Mouse (Mus musculus): ENCODE data around the gene Mas1. TPM values are rescaled to one million over a fixed set of nuclear protein-coding genes. Genes with fewer than 3 reads are reported as not detected.

Gene Mas1
- total and polyA plus RNA-seq, 3 experiments: not detected

- Histone ChIP-seq H3K9me3 (replicated peaks; ENCODE audit: insufficient read depth, low read length) (no peaks in the 10 kb centered on the region), H3K27me3 (ENCODE audit: control insufficient read depth in 1 of 2, insufficient read depth in 2 of 2, low read length in 2 of 2) (0 out of 4 replicates have a peak, but pooled peaks cover 0 to 4% of the 10 kb centered on the region in 2 experiments), H3K9ac (ENCODE audit: control insufficient read depth, low read depth, low read length, poor library complexity, severe bottlenecking) (no peak overlapping the region), H3K27ac (ENCODE audit: control insufficient read depth, low read depth, low read length) (no peak overlapping the region), H3K36me3 (ENCODE audit: control insufficient read depth in 1 of 2, insufficient read depth in 2 of 2, low read length in 2 of 2) (no peaks in the 10 kb centered on the region), H3K79me2 (ENCODE audit: control insufficient read depth, insufficient read depth, low read length, poor library complexity) (no peaks in the 10 kb centered on the region), H3K4me1 (ENCODE audit: control insufficient read depth in 1 of 2, insufficient read depth in 2 of 2, low read length in 2 of 2) (no peaks in the 10 kb centered on the region; a peak in 1 of 4 replicates), H3K4me3 (ENCODE audit: control insufficient read depth in 1 of 2, insufficient read depth in 1 of 2, low read depth in 2 of 2, low read length in 2 of 2) (no peak overlapping the region)
- TF ChIP-seq USF1 (IDR thresholded peaks at IDR 0.05; ENCODE audit: low read depth, low read length) (no peak), UBTF (IDR thresholded peaks at IDR 0.05; ENCODE audit: borderline replicate concordance, insufficient read depth, low read depth, low read length) (no peak), POLR2AphosphoS5 (IDR thresholded peaks at IDR 0.05; ENCODE audit: borderline replicate concordance, low read depth, low read length) (no peak), TAL1 (IDR thresholded peaks at IDR 0.05; ENCODE audit: low read length) (no peak), CTCF (IDR thresholded peaks at IDR 0.05 in 2 of 3, conservative IDR thresholded peaks at IDR 0.05 in 1 of 3; ENCODE audit: control insufficient read depth in 1 of 3, insufficient read depth in 1 of 3, low read depth in 2 of 3, low read length in 3 of 3, poor library complexity in 1 of 3, severe bottlenecking in 1 of 3) (no peak), BHLHE40 (IDR thresholded peaks at IDR 0.05; ENCODE audit: borderline replicate concordance, low read depth, low read length) (no peak), RAD21 (IDR thresholded peaks at IDR 0.05; ENCODE audit: low read depth, low read length) (no peak)
- no peak for DNase-seq (ENCODE audit: low read depth, low spot score)
Observed at GRCm38 (mm10) chr17:12845862-12846261, 22.1 kb downstream of the Mas1 start.

GRCm38 (mm10) chr17:12844540-12844939 is 23.4 kb downstream of the Mas1 start:
- Histone ChIP-seq H3K79me2 (ENCODE audit: control insufficient read depth, insufficient read depth, low read length, poor library complexity) (no peaks in the 10 kb centered on the region), H3K4me3 (ENCODE audit: control insufficient read depth in 1 of 2, insufficient read depth in 1 of 2, low read depth in 2 of 2, low read length in 2 of 2) (no peak overlapping the region), H3K9ac (ENCODE audit: control insufficient read depth, low read depth, low read length, poor library complexity, severe bottlenecking) (no peak overlapping the region), H3K4me1 (ENCODE audit: control insufficient read depth in 1 of 2, insufficient read depth in 2 of 2, low read length in 2 of 2) (no peaks in the 10 kb centered on the region; a peak in 1 of 4 replicates), H3K27me3 (ENCODE audit: control insufficient read depth in 1 of 2, insufficient read depth in 2 of 2, low read length in 2 of 2) (0 out of 4 replicates have a peak, but pooled peaks cover 0 to 5% of the 10 kb centered on the region in 2 experiments), H3K36me3 (ENCODE audit: control insufficient read depth in 1 of 2, insufficient read depth in 2 of 2, low read length in 2 of 2) (no peaks in the 10 kb centered on the region), H3K9me3 (replicated peaks; ENCODE audit: insufficient read depth, low read length) (no peaks in the 10 kb centered on the region), H3K27ac (ENCODE audit: control insufficient read depth, low read depth, low read length) (no peak overlapping the region)
- TF ChIP-seq RAD21 (IDR thresholded peaks at IDR 0.05; ENCODE audit: low read depth, low read length) (no peak), TCF12 (IDR thresholded peaks at IDR 0.05; ENCODE audit: low read depth, low read length) (no peak), CTCF (IDR thresholded peaks at IDR 0.05 in 2 of 3, conservative IDR thresholded peaks at IDR 0.05 in 1 of 3; ENCODE audit: control insufficient read depth in 1 of 3, insufficient read depth in 1 of 3, low read depth in 2 of 3, low read length in 3 of 3, poor library complexity in 1 of 3, severe bottlenecking in 1 of 3) (no peak), CHD1 (IDR thresholded peaks at IDR 0.05; ENCODE audit: low read depth, low read length) (no peak)
- no peak for DNase-seq (ENCODE audit: low read depth, low spot score)

GRCm38 (mm10) chr17:12843826-12844225 is 24.1 kb downstream of the Mas1 start:
- Histone ChIP-seq H3K4me3 (ENCODE audit: control insufficient read depth in 1 of 2, insufficient read depth in 1 of 2, low read depth in 2 of 2, low read length in 2 of 2) (no peak overlapping the region), H3K27me3 (ENCODE audit: control insufficient read depth in 1 of 2, insufficient read depth in 2 of 2, low read length in 2 of 2) (0 out of 4 replicates have a peak, but pooled peaks cover 0 to 6% of the 10 kb centered on the region in 2 experiments), H3K27ac (ENCODE audit: control insufficient read depth, low read depth, low read length) (no peak overlapping the region), H3K36me3 (ENCODE audit: control insufficient read depth in 1 of 2, insufficient read depth in 2 of 2, low read length in 2 of 2) (no peaks in the 10 kb centered on the region), H3K79me2 (ENCODE audit: control insufficient read depth, insufficient read depth, low read length, poor library complexity) (no peaks in the 10 kb centered on the region), H3K9ac (ENCODE audit: control insufficient read depth, low read depth, low read length, poor library complexity, severe bottlenecking) (no peak overlapping the region), H3K4me1 (ENCODE audit: control insufficient read depth in 1 of 2, insufficient read depth in 2 of 2, low read length in 2 of 2) (no peaks in the 10 kb centered on the region; a peak in 1 of 4 replicates), H3K9me3 (replicated peaks; ENCODE audit: insufficient read depth, low read length) (no peaks in the 10 kb centered on the region)
- DNase-seq (ENCODE audit: low read depth, low spot score): no peak
- no peak for TF ChIP-seq SIN3A (IDR thresholded peaks at IDR 0.05; ENCODE audit: low read length)
- TF ChIP-seq CHD1 (IDR thresholded peaks at IDR 0.05; ENCODE audit: low read depth, low read length): no peak
- TF ChIP-seq ZC3H11A (IDR thresholded peaks at IDR 0.05; ENCODE audit: low read depth, low read length): no peak
- no peak for TF ChIP-seq CHD2 (IDR thresholded peaks at IDR 0.05; ENCODE audit: low read length)
- no peak for TF ChIP-seq ELF1 (IDR thresholded peaks at IDR 0.05; ENCODE audit: low read depth, low read length)
- TF ChIP-seq ETS1 (IDR thresholded peaks at IDR 0.05; ENCODE audit: low read depth, low read length): no peak
- TF ChIP-seq KAT2A (conservative IDR thresholded peaks at IDR 0.05; ENCODE audit: low read depth, low read length): no peak
- TF ChIP-seq POLR2AphosphoS5 (IDR thresholded peaks at IDR 0.05; ENCODE audit: borderline replicate concordance, low read depth, low read length): no peak
- TF ChIP-seq RAD21 (IDR thresholded peaks at IDR 0.05; ENCODE audit: low read depth, low read length): no peak
- no peak for TF ChIP-seq USF2 (IDR thresholded peaks at IDR 0.05; ENCODE audit: borderline replicate concordance in 1 of 2, insufficient read depth in 1 of 2, low read depth in 1 of 2, low read length in 2 of 2)
- no peak for TF ChIP-seq MAZ (IDR thresholded peaks at IDR 0.05; ENCODE audit: low read depth, low read length)
- no peak for TF ChIP-seq RCOR1 (IDR thresholded peaks at IDR 0.05; ENCODE audit: low read depth, low read length)
- no peak for TF ChIP-seq UBTF (IDR thresholded peaks at IDR 0.05; ENCODE audit: borderline replicate concordance, insufficient read depth, low read depth, low read length)
- TF ChIP-seq JUND (IDR thresholded peaks at IDR 0.05; ENCODE audit: low read depth, low read length): no peak
- TF ChIP-seq MXI1 (IDR thresholded peaks at IDR 0.05; ENCODE audit: low read depth, low read length): no peak
- TF ChIP-seq GABPA (IDR thresholded peaks at IDR 0.05; ENCODE audit: low read depth, low read length): no peak
- TF ChIP-seq SMC3 (IDR thresholded peaks at IDR 0.05; ENCODE audit: low read depth, low read length): no peak
- no peak for TF ChIP-seq NELFE (IDR thresholded peaks at IDR 0.05; ENCODE audit: low read depth, low read length)
